Mouse (Mus musculus) heart, adult 11 months (tissue): ENCODE data around the gene Pex11g.
A peak's percentile ranks its signal among the peaks of the same experiment; 100 is the strongest.

Experiments used
- DNase-seq: peaks from one replicate; pipeline ENCODE4 v3.0.0; 2022

Pex11g gene

DNA sequence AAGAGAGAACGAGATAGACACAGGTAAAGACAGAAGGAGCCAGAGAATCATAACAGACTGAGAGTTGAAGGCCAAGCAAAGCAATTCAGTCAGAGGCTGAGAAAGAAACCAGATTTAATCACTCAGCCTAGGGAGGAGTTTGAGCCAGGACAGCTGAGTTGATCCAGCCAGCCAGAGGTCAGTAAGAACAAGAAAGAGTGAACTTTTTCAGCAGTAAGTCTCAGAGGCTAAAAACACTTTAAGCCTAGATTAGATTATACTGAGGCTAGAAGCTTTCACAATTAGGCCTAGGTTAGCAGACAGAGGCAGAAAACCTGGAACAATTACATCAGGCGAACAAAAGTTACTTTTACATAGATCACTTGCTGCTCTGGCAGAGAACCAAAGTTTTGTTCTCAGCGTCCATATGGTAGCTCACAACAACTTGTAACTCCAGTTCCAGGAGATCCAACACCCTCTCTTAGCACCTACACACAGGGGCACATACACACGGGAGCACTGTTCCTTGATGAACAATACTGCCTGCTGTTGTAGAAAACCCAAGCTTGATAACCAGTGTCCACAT is 12.8 kb upstream of the Pex11g start:
- no peak for DNase-seq

DNA sequence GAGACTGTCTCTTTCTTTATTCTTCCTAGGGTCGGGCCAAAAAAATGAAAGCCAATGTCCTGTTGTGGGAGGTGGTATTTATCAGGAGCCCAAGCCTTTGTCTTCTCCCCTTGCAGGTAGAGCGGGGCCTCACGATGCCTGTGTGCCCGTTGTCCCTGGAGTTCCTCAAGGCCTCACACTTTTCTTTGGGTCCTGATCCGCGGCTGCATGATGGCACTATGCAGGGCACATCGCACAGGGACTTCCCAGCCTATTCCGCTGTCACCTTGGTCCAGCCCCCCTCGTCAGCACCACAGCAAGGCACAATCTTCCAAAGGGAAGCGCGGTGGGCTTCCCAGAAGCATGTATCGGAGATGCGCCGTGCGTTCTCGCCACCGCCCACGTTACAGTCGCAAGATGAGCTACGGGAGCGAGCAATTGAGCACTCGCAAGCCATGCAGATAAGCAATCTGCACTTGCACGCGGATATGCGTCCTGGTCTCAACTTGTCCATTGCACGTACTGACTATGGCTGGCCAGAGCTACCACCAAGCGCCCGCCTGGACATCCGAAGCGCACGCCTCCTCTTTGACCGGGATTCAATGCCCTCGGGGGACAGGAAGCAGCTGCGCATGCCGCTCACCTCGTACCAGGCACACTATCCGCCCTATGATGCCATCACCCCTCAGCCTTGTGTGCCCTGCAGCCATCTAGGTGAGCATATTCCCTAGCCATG is 8.4 kb upstream of the Pex11g start:
- DNase-seq: no peak

- DNase-seq: no peak
Observed at GRCm38 (mm10) chr8:3470562-3470961, 3.1 kb upstream of the Pex11g start, which contains the start of gene Tex45. TSS of gene Tex45 (plus strand) at chr8:3470862.

DNA sequence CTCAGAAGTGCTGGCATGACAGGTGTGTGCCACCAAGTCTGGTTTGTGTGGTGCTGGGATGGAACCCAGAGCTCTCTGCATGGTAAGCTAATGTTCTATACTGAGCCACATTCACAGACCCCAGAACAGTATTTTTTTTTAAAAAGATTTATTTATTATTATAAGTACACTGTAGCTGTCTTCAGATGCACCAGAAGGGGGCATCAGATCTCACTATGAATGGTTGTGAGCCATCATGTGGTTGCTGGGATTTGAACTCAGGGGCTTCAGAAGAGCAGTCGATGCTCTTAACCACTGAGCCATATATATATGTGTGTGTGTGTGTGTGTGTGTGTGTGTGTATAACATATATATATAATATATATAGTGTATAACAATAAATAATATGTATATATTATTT is 1.4 kb upstream of the Pex11g start:
- no peak for DNase-seq

GRCm38 (mm10) chr8:3467886-3468545 is 536 bp upstream of the Pex11g start:
- no peak for DNase-seq

- DNase-seq: no peak
Observed at GRCm38 (mm10) chr8:3464309-3464708, 3.2 kb downstream of the Pex11g start.

DNA sequence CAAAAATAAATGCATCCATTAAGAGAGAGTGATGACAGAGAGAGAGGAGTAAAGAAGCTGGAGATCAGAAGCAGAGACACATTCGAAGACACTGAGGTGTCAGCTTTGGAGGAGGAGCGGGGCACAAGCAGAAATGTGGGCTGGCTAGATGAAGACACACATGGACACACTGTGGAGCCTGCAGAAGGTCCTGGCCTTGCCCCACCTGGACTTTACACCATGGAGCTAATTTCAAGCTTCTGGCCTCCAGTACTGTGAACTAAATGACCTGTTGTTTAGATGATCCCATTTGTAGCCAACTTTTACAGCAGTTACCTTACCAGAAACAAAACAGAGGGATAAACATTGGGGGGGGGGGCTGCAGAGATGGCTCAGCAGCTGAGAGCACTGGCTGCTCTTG is 4.2 kb downstream of the Pex11g start:
- DNase-seq: no peak

DNA sequence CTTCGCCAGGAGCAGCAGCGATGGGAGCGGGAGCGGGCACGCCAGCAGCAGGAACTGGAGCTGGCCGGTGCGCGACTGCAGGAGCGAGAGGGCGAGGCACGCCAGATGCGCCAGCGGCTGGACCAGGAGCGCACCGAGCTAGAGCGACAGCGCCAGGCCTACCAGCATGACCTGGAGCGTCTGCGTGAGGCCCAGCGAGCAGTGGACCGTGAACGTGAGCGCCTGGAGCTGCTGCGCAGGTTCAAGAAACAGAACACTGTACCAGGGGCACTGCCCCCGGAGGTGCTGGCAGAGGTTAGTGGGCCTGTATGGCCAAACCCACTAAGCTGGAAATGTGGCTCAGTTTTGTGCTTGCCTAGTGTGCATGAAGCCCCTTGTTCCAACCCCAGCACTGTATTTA is 15.5 kb downstream of the Pex11g start:
- no peak for DNase-seq

- DNase-seq: no peak
Observed at GRCm38 (mm10) chr8:3450670-3451069, 16.8 kb downstream of the Pex11g start.

- no peak for DNase-seq
Observed at GRCm38 (mm10) chr8:3449226-3449625, 18.3 kb downstream of the Pex11g start.

DNA sequence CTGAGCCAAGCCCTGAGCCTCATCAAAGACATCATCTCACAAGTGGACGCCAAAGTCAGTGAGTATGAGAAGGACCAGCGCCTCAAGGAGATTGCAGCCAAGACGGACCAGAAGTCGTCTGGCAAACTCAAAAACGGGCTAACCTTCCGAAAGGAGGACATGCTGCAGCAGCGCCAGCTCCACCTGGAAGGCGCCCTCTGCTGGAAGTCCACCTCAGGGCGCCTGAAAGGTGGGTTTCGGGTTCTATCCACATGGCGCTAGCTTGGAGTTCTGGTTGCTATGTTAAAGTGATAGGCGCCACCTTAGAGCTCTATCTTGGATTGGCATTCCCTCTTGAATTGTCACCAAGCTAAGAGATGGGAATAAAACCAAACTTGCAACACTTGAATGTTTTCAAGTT is 28.0 kb downstream of the Pex11g start:
- no peak for DNase-seq

GRCm38 (mm10) chr8:3436492-3436891 is 31.0 kb downstream of the Pex11g start:
- DNase-seq: no peak

GRCm38 (mm10) chr8:3431113-3431512 is 36.4 kb downstream of the Pex11g start:
- no peak for DNase-seq

DNA sequence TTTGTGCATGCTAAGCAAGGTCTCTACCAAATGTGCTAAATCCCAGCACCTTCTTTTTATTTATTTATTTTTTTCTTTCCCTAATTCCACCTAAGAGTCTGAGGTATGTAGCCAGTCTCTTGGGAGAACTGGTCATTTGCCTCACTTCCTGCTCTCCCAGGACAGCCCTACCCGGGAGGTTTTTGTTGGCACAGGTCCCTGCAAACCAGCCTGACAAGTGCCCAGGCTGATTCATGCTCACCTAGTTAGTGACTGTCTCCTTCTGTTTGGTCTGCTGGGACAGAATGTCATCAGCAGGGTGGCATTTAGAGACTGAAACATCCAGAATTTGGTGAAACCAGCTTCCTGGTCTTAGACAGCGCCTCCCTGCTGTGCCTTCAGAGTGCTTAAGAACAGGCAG is 37.5 kb downstream of the Pex11g start:
- no peak for DNase-seq

DNA sequence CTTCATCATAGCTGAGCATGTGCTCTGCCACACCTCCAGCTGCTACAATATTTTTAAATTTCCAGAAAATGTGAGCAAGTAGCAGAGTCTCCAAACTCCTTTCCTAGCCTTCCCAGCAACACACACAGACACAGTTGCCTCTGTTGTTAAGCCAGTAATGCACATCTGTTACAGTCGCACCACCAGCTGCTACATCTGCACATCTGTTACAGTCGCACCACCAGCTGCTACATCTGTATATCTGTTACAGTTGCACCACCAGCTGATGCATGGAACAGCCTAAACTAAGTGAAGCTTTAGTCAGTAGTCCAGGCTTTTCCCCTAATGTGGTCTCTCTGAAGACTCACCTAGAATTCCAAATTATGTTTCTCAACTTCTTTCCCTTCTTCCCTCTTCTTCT is 39.1 kb downstream of the Pex11g start:
- DNase-seq: no peak

DNA sequence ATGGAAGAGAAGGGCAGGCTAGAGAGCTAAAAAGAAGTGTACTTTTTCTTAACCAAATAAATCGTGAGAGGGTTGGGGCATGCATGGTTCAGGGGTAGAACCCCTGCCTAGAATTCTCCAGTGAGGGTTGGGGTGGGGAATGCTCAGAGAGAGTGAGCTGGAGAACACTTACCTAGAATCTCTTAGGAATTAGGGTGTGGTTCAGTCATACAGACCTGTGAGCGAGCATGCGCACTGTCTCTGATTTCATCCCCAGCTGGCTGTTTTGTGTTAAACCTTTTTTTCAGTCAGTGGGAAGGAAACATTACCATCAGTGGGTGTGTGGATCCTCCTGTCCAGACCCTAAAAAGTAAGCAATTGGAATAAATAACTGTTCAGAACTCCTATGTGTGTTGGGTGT is 41.3 kb downstream of the Pex11g start:
- DNase-seq: no peak

DNA sequence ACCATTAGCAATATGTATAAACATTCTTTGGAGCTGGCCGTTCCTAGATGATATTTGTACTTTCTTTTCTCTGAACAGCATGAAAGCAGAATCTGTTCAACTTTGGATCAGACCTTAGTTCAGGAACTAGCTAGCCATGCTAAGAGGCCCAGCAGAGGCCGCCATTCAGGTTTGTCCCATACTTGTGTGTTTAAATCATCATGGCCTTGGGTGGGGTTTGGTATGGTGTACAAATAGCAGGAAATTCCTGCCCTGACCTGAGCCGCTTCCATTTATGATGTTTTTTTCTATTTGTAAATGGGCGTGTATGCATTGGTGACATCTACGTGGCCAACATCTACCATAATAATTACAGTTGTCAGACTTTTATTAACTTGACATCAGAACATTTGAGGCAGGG is 42.3 kb downstream of the Pex11g start:
- DNase-seq: peak; percentile 90

DNA sequence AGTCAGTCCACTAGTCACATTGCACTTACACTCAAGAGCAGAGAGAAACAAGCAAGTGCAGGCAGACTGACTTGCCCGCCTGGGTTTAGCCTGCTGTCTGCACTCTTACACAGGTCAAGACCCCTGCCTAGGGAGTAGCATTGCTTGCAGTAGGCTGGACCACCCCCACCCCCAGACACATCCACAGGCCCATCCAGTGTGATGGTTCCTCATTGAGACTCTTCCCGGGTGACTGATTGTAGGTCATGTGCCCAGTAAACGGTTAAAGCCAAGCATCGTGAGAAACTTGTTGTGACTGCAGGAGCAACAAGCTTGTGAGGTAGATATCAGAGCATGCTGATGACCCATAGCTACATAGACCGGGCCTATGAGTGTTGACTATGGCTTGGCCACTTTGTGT is 46.0 kb downstream of the Pex11g start:
- no peak for DNase-seq

- no peak for DNase-seq
Observed at GRCm38 (mm10) chr8:3420105-3420706, 47.3 kb downstream of the Pex11g start.

DNA sequence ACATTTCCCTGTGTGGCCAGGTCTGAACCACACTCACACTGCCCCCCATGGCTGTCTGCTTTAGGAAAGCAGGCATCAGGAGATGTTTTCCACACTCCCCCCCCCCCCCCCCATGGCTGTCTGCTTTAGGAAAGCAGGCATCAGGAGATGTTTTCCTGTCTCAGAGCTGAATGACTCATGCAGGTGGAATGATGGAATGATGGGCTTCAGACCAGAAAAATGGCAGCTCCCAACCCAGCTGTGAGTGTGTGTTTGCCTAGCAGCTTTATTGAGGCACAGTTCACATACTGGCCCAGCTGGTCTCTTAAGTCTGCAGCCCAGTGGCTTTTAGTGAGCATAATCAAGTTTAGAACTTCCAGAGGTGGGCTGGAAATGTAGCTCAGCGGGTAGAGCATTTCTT is 49.4 kb downstream of the Pex11g start:
- DNase-seq: no peak

GRCm38 (mm10) chr8:3417455-3417854 is 50.0 kb downstream of the Pex11g start:
- no peak for DNase-seq

DNA sequence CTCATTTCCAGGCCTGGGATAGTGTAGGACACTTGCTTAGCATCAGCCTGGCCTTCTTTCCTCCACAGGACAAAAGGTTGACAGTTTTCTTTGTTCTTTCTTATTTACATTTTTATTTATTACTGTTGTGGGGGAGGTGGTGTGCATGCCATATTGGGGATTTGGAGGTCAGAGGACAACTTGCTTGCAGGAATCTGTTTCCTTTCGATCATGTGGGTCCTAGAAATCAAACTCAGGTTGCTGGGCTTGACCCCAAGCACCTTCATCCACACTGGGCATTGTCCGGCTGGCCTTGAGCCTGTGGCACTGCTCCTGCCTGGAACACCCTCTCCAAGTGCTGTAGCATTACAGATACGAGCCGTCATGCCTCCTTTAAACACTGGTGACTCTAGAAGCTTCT is 50.6 kb downstream of the Pex11g start:
- DNase-seq: no peak

DNA sequence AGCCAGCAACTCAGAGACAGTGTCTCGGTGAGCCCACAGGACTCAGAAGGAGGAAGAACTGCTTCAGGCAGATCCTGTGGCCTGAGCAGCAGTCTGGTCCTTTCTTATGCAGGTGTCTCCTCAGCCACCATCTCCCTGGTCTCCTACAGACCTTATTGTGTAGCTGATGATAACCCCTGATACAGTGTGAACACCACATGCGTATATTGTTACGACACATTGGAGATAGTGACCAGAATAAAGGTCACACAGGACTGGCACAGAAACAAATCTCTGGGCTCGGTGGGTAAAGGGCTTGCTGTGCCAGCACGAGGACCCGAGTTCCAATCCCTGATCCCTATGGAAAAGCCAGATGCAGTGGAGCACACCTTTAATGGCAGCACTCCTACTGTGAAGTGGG is 51.8 kb downstream of the Pex11g start:
- DNase-seq: no peak

GRCm38 (mm10) chr8:3415259-3415658 is 52.2 kb downstream of the Pex11g start:
- no peak for DNase-seq
